Mouse (Mus musculus) kidney, postnatal 10 days (tissue): ENCODE results near the gene Ppcdc.
A peak's percentile ranks its signal among the peaks of the same experiment; 100 is the strongest.

Experiments
- DNase-seq: peaks from one replicate; pipeline ENCODE4 v3.0.0; 2021; ENCODE audit warnings: mixed read lengths

Gene Ppcdc

GRCm38 (mm10) chr9:57351277-57351676 is 88.6 kb downstream of the Ppcdc start:
- no peak for DNase-seq

GRCm38 (mm10) chr9:57345902-57346301 is 94.0 kb downstream of the Ppcdc start:
- no peak for DNase-seq

GRCm38 (mm10) chr9:57343752-57344151 is 96.2 kb downstream of the Ppcdc start:
- no peak for DNase-seq

- DNase-seq = peak; percentile 33
These were observed 96.9 kb downstream of the Ppcdc start for GRCm38 (mm10) chr9:57342906-57343474.

- DNase-seq = no peak
These were observed 97.7 kb downstream of the Ppcdc start for GRCm38 (mm10) chr9:57342186-57342585.

- DNase-seq = no peak
These were observed 99.6 kb downstream of the Ppcdc start for GRCm38 (mm10) chr9:57340361-57340760.

- no peak for DNase-seq
These were observed 100.2 kb downstream of the Ppcdc start for GRCm38 (mm10) chr9:57339577-57340210.

- no peak for DNase-seq
These were observed 101.2 kb downstream of the Ppcdc start for GRCm38 (mm10) chr9:57338706-57339105.
